Mouse (Mus musculus) frontal cortex, adult (tissue): ENCODE data around the gene Slc2a3.

Source experiments
- ATAC-seq: cut with Nextera tagmentation; 2 replicates; pipeline ENCODE4 v1.9.2; 2017; ENCODE audit warnings: mild to moderate bottlenecking, moderate library complexity, mixed read lengths; ENCODE audit not compliant: low TSS enrichment

The Slc2a3 gene

GRCm38 (mm10) chr6:122801301-122801800 lies at the start of gene Slc2a3:
Slc2a3 (minus strand) TSS chr6:122801640.
- peak; percentile 71 for ATAC-seq

GRCm38 (mm10) chr6:122843759-122844158 lies 42.3 kb upstream of the Slc2a3 start:
- ATAC-seq: no peak

DNA sequence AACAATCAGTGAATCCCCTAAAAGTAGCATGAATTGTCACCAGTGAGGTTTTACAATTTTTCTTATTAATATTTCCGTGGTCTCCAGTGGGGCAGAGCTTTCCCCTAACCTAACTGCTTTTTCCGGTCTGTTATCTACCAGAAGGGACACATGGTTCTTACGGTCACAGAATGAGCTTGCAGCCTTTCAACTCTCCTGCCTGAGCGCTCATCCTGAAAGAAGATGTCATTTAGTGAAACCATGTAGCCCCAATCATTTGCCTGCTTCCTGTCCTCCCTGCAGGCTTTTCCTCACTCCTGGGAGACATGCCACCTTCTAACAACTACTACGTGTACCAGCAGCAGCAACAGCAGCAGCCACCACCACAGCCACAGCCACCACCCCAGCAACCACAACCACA lies 36.1 kb upstream of the Slc2a3 start:
- no peak for ATAC-seq

- ATAC-seq: no peak
Observed at GRCm38 (mm10) chr6:122836974-122837373, 35.5 kb upstream of the Slc2a3 start.

DNA sequence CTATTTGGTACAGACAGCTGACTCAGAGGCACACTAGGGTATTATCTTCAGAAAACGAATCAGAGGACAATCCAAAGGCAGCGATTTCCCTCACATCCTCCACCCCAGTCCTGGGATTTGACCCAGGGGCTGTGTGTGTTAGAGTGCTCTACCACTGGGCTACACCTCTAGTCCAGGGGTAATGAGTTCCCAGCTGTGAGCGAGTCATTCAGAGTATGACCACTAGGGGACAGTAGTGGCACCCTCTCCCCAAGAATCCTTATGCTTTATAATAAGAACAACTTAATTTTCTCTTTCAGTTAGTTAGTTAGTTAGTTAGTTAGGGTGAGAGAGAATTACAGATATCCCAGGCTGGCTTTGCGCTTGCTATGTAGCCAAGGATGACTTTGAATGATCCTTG lies 32.9 kb upstream of the Slc2a3 start:
- no peak for ATAC-seq

- ATAC-seq: peak; percentile 86
Observed at GRCm38 (mm10) chr6:122832880-122833279, 31.4 kb upstream of the Slc2a3 start.

DNA sequence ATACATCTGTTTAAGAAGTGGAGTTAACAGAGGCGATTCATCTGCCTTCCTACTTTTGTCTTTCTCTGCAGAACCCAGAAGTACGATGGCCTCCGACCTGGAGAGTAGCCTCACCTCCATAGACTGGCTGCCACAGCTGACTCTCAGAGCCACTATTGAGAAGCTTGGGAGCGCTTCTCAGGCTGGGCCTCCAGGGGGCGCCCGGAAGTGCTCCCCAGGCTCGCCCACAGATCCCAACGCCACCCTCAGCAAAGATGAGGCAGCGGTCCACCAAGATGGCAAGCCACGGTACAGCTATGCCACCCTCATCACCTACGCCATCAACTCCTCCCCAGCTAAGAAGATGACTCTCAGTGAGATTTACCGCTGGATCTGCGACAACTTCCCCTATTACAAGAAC lies 26.6 kb upstream of the Slc2a3 start:
- ATAC-seq: 0 out of 2 replicates have a peak, but pooled peaks have one; percentile 3

DNA sequence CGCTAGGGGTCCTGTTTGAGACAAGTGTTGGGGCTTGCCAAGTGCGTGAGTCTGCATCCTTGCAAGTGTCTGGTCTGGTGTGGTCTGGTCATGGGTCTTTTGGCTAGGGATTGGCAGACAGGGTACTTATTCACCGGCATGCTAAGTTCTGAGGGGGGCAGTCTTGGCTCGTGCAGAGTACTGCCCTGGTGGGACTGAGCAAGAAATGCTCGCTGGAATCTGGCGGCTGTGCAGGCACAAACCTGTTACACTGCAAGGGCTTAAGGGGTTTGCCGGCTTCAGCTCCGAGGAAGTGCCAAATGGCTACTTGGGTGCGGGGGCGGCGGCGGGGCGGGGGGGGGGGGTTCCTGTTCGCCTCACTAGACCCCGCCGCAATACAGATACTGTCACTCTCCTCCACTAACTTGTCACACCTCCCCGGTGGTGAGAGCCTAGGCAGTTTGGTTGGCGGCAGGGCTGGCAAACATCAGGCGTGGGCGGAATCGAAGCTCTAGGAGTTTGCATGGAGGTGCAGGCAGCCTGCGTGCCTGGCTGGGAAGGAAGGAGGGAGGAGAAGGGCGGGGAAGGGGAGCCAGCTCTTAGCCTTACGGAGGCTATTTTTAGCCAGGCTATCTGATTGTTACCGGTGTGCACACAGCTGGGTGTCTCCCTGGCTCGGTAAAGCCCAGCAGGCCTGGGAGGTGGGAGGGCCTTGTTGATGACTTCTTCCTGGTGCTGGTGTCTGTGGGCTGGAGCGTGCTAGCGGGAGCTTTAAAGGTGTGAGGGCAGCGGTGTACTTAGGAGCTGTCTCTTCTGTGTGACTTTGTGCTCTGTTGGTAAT lies 24.7 kb upstream of the Slc2a3 start:
- peak; percentile 92 for ATAC-seq

GRCm38 (mm10) chr6:122825166-122825565 lies 23.7 kb upstream of the Slc2a3 start:
- no peak for ATAC-seq

GRCm38 (mm10) chr6:122824086-122824485 lies 22.6 kb upstream of the Slc2a3 start:
- no peak for ATAC-seq

- ATAC-seq: no peak
Observed at GRCm38 (mm10) chr6:122821822-122822221, 20.4 kb upstream of the Slc2a3 start.

DNA sequence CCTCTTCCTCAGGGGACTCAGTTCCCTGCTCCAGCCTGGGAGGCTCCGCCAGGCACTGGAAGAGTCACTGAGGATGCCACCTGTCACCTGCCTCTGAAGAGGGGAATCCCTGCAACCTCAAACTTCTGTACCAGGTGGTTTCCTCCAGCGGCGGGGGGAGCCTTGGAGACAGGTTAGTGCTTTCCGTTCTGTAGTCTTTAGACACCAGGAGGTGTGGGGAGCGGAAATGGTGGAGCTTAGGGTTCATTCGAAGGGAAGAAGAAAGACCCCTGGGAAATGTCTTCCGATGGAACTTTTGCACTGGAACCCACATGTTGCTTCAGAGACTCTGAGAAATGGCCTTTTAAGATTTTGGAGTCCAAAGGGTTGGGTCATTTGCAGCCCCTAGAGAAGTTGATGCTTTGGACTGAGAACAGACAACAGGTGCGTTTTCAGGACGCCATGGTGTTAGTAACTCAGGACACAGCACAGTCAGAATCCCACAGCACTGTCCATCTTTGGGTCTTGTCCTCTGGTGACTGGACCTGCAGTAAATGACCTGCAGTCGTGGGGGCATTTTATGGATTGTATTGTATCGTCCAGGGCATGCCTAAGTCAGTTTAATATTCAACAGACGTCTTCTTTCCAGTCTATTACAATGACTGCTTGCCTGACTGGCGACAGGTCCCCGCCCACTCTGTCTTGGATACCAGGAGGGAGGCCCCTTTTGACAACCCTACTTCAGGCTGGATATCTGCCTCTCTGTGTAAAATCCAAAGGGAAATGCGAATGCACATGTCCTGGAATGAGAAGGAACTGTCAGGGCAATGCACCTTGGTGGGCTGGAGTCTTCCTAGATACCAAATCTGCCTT lies 19.6 kb upstream of the Slc2a3 start:
- ATAC-seq: no peak

GRCm38 (mm10) chr6:122820071-122820798 lies 18.8 kb upstream of the Slc2a3 start:
- ATAC-seq: peak; percentile 26

- ATAC-seq: peak; percentile 82
Observed at GRCm38 (mm10) chr6:122819306-122820070, 18.0 kb upstream of the Slc2a3 start, which contains the start of gene Foxj2. Foxj2 (plus strand) TSS chr6:122819914.

DNA sequence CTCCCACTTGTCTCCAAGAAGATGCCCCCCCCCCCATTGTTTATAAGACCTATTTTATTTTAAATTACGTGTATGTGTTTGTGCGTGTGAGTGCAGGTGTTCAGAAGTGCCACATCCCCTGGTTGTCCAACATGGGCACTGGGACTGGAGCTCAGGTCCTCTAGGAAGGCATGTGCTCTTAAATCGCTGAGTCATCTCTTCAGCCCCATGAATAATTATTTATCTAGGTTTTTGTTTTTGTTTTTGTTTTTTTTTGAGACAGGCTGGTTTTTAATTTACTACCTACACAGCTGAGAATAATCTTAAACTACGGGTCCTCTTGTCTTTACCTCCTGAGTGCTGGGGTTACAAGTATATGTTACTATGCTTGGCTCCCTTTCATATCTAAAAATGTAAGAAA lies 12.2 kb upstream of the Slc2a3 start:
- no peak for ATAC-seq

DNA sequence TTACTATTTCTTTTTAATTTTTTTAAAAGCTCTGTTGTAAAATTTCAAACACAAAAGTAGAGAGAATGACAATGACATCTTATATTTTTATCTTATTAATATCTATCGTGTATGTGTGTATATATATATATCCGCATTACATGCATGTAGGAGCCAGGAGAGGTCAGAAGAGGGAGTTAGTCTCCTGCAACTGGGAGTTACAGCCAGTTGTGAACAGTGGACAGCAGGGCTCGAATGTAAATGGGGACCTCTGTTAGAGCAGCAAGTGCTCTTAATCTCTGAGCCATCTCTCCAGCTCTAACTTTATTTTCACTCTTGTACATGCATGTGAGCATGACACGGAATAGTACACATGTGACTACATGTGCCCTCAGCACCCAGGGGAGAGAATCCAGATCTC lies 11.3 kb upstream of the Slc2a3 start:
- no peak for ATAC-seq

DNA sequence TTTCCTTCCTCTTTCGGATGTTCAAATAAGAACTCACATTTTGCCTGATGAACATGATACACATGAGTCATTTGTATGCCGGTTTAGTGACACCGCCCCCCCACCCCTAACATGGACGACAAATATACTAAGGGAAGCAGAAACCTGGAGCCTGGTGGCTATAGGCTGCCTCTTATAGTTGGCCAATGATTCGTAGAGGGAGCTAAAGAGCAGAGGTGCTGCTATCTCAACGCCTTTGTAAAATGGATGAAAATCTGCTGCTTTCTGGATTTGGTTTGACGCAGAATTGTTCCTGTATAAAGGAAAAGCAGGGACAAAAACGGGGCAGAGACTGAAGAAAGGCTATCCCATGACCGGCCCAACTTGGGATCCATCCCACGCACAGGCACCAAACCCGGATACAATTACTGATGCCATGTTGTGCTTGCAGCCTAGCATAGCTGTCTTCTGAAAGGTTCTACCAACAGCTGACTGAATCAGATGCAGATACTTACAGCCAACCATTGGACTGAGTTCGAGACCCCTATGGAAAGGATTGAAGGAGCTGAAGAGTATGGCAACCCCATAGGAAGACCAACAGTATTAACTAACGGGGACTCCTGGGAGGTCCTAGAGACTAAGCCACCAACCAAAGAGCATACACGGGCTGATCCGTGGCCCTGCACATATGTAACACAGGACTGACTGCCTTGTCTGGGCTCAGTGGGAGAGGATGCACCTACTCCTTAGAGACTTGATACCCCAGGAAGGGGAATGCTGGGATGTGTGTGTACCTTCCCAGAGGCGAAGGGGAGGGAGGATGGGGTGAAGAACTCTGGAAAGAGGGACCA lies 10.5 kb upstream of the Slc2a3 start:
- peak; percentile 31 for ATAC-seq

- peak; percentile 86 for ATAC-seq
Observed at GRCm38 (mm10) chr6:122811280-122811652, 9.8 kb upstream of the Slc2a3 start.

- ATAC-seq: peak; percentile 92
Observed at GRCm38 (mm10) chr6:122810615-122811279, 9.3 kb upstream of the Slc2a3 start.
